Mouse (Mus musculus): ENCODE data around the gene Hjurp. TPM values are rescaled to one million over a fixed set of nuclear protein-coding genes. Genes with fewer than 3 reads are reported as not detected.

Gene Hjurp
- total and polyA plus RNA-seq, 3 experiments, result 59.4 to 103 (median 76.3) TPM

DNA sequence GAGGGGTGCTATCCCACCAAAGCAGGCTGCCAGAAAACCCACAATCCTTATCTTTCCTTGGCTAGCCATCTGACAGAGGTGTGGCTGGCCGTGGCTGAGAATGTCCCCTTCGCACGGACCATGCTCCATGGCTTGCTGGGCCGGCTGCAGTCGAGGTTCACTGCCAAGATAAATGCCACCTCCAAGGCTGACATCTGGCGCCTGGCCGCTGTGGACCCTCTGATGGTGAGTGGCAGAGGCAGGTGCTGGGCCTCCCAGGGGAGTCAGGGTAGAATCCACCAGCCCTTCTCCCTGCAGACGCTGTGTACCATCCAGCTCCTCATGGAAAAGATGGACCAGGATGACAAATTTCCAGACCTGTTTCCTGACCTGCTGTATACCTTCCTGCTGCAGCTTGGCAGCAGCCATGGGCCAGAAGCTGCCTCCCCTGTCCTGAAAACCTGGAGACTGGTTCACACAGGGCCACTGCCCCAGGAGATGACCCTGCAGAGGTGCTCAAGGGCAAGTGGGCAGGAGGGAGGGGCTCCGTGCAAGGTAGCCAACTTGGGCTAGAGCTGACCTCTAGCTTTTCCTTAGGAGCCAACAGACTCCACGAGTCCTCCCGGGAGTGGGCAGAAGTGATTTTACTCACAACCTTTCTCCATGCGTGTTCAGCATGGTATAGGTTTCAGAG is 22.5 kb downstream of the Hjurp start:
- no peak for DNase-seq (ENCODE audit: low read depth, low spot score)
- 0 out of 4 replicates have a peak, but pooled peaks cover 0 to 3% of the 10 kb centered on the region in 2 experiments for H3K4me1 ChIP-seq (ENCODE audit: control insufficient read depth in 1 of 2, insufficient read depth in 2 of 2, low read length in 2 of 2)
- no peak overlapping the region for H3K27ac ChIP-seq (ENCODE audit: control insufficient read depth, low read depth, low read length)
- no peaks in the 10 kb centered on the region for H3K36me3 ChIP-seq (ENCODE audit: control insufficient read depth in 1 of 2, insufficient read depth in 2 of 2, low read length in 2 of 2)
- H3K4me3 ChIP-seq (ENCODE audit: control insufficient read depth in 1 of 2, insufficient read depth in 1 of 2, low read depth in 2 of 2, low read length in 2 of 2), result no peak overlapping the region
- no peaks in the 10 kb centered on the region for H3K27me3 ChIP-seq (ENCODE audit: control insufficient read depth in 1 of 2, insufficient read depth in 2 of 2, low read length in 2 of 2)
- H3K9ac ChIP-seq (ENCODE audit: control insufficient read depth, low read depth, low read length, poor library complexity, severe bottlenecking), result no peak overlapping the region
- TF ChIP-seq GABPA (IDR thresholded peaks at IDR 0.05; ENCODE audit: low read depth, low read length) (no peak), TAL1 (IDR thresholded peaks at IDR 0.05; ENCODE audit: low read length) (peak; percentile 8; the same call in 1 of the 2 replicates)
- H3K9me3 ChIP-seq (replicated peaks; ENCODE audit: insufficient read depth, low read length), result no peaks in the 10 kb centered on the region
- no peaks in the 10 kb centered on the region for H3K79me2 ChIP-seq (ENCODE audit: control insufficient read depth, insufficient read depth, low read length, poor library complexity)

DNA sequence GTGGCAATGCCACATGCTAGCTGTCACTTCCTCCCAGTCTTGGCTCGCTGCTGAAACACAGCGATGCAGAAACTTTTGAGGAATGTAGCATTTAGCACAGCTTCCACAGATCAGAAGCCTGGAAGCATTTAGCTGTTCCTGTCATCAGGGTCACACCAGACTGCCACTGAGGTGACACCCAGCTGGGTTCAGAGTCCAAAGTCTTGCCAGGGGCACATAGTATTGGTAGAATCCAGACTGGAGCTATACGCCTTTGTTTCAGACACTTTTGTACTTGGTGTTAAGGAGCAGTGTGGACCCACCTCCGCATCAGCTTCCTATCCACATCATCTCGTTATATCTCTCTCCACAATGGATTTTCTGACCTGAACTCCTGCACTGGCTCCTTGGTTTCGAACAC is 23.9 kb downstream of the Hjurp start:
- Histone ChIP-seq H3K27me3 (ENCODE audit: control insufficient read depth in 1 of 2, insufficient read depth in 2 of 2, low read length in 2 of 2) (no peaks in the 10 kb centered on the region), H3K79me2 (ENCODE audit: control insufficient read depth, insufficient read depth, low read length, poor library complexity) (no peaks in the 10 kb centered on the region), H3K36me3 (ENCODE audit: control insufficient read depth in 1 of 2, insufficient read depth in 2 of 2, low read length in 2 of 2) (no peaks in the 10 kb centered on the region), H3K4me3 (ENCODE audit: control insufficient read depth in 1 of 2, insufficient read depth in 1 of 2, low read depth in 2 of 2, low read length in 2 of 2) (no peak overlapping the region), H3K27ac (ENCODE audit: control insufficient read depth, low read depth, low read length) (no peak overlapping the region), H3K4me1 (ENCODE audit: control insufficient read depth in 1 of 2, insufficient read depth in 2 of 2, low read length in 2 of 2) (0 out of 4 replicates have a peak, but pooled peaks cover 0 to 3% of the 10 kb centered on the region in 2 experiments), H3K9ac (ENCODE audit: control insufficient read depth, low read depth, low read length, poor library complexity, severe bottlenecking) (no peak overlapping the region), H3K9me3 (replicated peaks; ENCODE audit: insufficient read depth, low read length) (no peaks in the 10 kb centered on the region)
- TF ChIP-seq CHD2 (IDR thresholded peaks at IDR 0.05; ENCODE audit: low read length), result no peak
- no peak for TF ChIP-seq MYB (IDR thresholded peaks at IDR 0.05; ENCODE audit: low read depth, low read length)
- TF ChIP-seq ZNF384 (IDR thresholded peaks at IDR 0.05; ENCODE audit: low read depth, low read length), result no peak
- no peak for TF ChIP-seq ETS1 (IDR thresholded peaks at IDR 0.05; ENCODE audit: low read depth, low read length)
- no peak for TF ChIP-seq JUND (IDR thresholded peaks at IDR 0.05; ENCODE audit: low read depth, low read length)
- TF ChIP-seq CTCF (IDR thresholded peaks at IDR 0.05 in 2 of 3, conservative IDR thresholded peaks at IDR 0.05 in 1 of 3; ENCODE audit: control insufficient read depth in 1 of 3, insufficient read depth in 1 of 3, low read depth in 2 of 3, low read length in 3 of 3, poor library complexity in 1 of 3, severe bottlenecking in 1 of 3), result no peak
- TF ChIP-seq TAL1 (IDR thresholded peaks at IDR 0.05; ENCODE audit: low read length), result no peak
- TF ChIP-seq NELFE (IDR thresholded peaks at IDR 0.05; ENCODE audit: low read depth, low read length), result no peak
- no peak for TF ChIP-seq UBTF (IDR thresholded peaks at IDR 0.05; ENCODE audit: borderline replicate concordance, insufficient read depth, low read depth, low read length)
- no peak for TF ChIP-seq MEF2A (IDR thresholded peaks at IDR 0.05; ENCODE audit: extremely low read depth, insufficient replicate concordance, low read depth, low read length, poor library complexity, severe bottlenecking)
- TF ChIP-seq ZMIZ1 (IDR thresholded peaks at IDR 0.05; ENCODE audit: low read depth, low read length), result no peak
- TF ChIP-seq KAT2A (conservative IDR thresholded peaks at IDR 0.05; ENCODE audit: low read depth, low read length), result no peak
- TF ChIP-seq MAFK (IDR thresholded peaks at IDR 0.05; ENCODE audit: borderline replicate concordance, low read depth, low read length), result no peak
- DNase-seq (ENCODE audit: low read depth, low spot score), result no peak
